Mouse (Mus musculus) neural tube, embryonic 13.5 days (tissue): ENCODE measurements around the gene AI464131. TPM values are rescaled to one million over a fixed set of nuclear protein-coding genes. Genes with fewer than 3 reads are reported as not detected.

Source experiments
- ATAC-seq: fragments of 200-750 bp; cut with Nextera tagmentation; 2 replicates; pipeline ENCODE4 v1.8.0; 2017; ENCODE audit warnings: low read depth, mild to moderate bottlenecking, moderate TSS enrichment, moderate library complexity
- H3K27ac ChIP-seq: fragments of 300-500 bp; sonication (generic); replicated peaks from 2 replicates; pipeline ENCODE4 v1.5.1; 2015; ENCODE audit warnings: moderate library complexity, mild to moderate bottlenecking, inconsistent platforms
- H3K27me3 ChIP-seq: fragments of 300-500 bp; sonication (generic); 2 replicates; pipeline ENCODE4 v1.6.1; 2015; ENCODE audit warnings: mild to moderate bottlenecking, inconsistent platforms
- H3K36me3 ChIP-seq: fragments of 300-500 bp; sonication (generic); 2 replicates; pipeline ENCODE4 v1.6.1; 2015; ENCODE audit warnings: mild to moderate bottlenecking, inconsistent platforms
- H3K4me1 ChIP-seq: fragments of 300-500 bp; sonication (generic); replicated peaks from 2 replicates; pipeline ENCODE4 v1.6.1; 2015; ENCODE audit warnings: inconsistent platforms
- H3K4me2 ChIP-seq: fragments of 300-500 bp; sonication (generic); 2 replicates; pipeline ENCODE4 v1.6.1; 2015; ENCODE audit warnings: inconsistent platforms, mild to moderate bottlenecking, moderate library complexity
- H3K4me3 ChIP-seq: fragments of 300-500 bp; sonication (generic); 2 replicates; pipeline ENCODE4 v1.5.1; 2015; ENCODE audit warnings: mild to moderate bottlenecking, inconsistent platforms
- H3K9ac ChIP-seq: fragments of 300-500 bp; sonication (generic); 2 replicates; pipeline ENCODE4 v1.6.1; 2015; ENCODE audit warnings: moderate library complexity, mild to moderate bottlenecking, inconsistent platforms
- H3K9me3 ChIP-seq: fragments of 300-500 bp; sonication (generic); 2 replicates; pipeline ENCODE4 v1.6.1; 2016; ENCODE audit warnings: inconsistent platforms
- WGBS: fragments of 180-500 bp; shearing (Covaris S2); methylation state at CpG from one replicate; pipeline ENCODE4 v1.1.7; 2015; 5-methylcytosine and 5-hydroxymethylcytosine counted together
- polyA plus RNA-seq: library from polyadenylated mRNA; unstranded; fragments of >200 nt; fragmentation: Nextera tagmentation; extraction: Ambion mirVana; gene quantifications from 2 replicates; pipeline ENCODE4 v1.2.1, GENCODE M21; 2015

Gene AI464131
- polyA plus RNA-seq, 1 experiment from 2014 or later: 5.7 TPM

GRCm38 (mm10) chr4:41504325-41504724, 1.4 kb upstream of the AI464131 start:
- Histone ChIP-seq H3K36me3 (no peaks in the 10 kb centered on the region), H3K4me3 (no peak overlapping the region), H3K9me3 (no peaks in the 10 kb centered on the region), H3K9ac (no peak overlapping the region), H3K27ac (no peak overlapping the region), H3K4me1 (peaks cover 35% of the 10 kb centered on the region), H3K27me3 (peaks cover 51% of the 10 kb centered on the region), H3K4me2 (no peak overlapping the region)
- ATAC-seq: no peak
- 67% methylated on average over 5 of the region's 5 CpGs for WGBS

- no peak overlapping the region for H3K27ac ChIP-seq
- H3K4me1 ChIP-seq: peaks cover 48% of the 10 kb centered on the region
- peaks cover 60% of the 10 kb centered on the region for H3K27me3 ChIP-seq
- peak; percentile 20; the same call in 1 of the 2 replicates for ATAC-seq
- no peaks in the 10 kb centered on the region for H3K36me3 ChIP-seq
- H3K4me3 ChIP-seq: peak overlapping the region; percentile 36
- H3K9ac ChIP-seq: peak overlapping the region; percentile 61
- H3K4me2 ChIP-seq: peak overlapping the region; percentile 62
- 5% methylated on average over 20 of the region's 20 CpGs for WGBS
- H3K9me3 ChIP-seq: no peaks in the 10 kb centered on the region
These were observed 520 bp downstream of the AI464131 start for GRCm38 (mm10) chr4:41502171-41502940.

DNA sequence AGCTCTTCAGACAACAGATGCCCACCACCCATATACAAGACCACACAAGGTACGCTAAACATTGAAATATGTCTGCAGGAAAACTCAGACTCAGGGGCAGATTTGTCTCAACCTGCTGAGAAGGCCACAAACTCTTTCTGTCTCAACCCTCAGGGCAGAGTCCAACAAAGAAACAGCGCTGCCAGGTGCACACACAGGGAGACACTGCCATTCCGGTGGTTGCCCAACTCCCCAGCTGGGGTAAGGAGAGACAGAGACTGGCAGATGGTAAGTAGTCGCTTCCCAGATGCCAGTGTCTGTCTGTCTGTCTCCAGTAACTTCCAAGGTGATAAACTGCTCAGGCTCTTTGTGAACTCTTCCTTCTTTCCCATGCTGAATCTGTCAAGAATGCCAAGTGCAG, 2.1 kb downstream of the AI464131 start:
- Histone ChIP-seq H3K4me3 (no peak overlapping the region), H3K36me3 (no peaks in the 10 kb centered on the region), H3K27me3 (peaks cover 74% of the 10 kb centered on the region), H3K27ac (no peak overlapping the region), H3K4me2 (no peak overlapping the region), H3K9ac (no peak overlapping the region), H3K4me1 (peaks cover 39% of the 10 kb centered on the region), H3K9me3 (no peaks in the 10 kb centered on the region)
- no peak for ATAC-seq
- WGBS: 69% methylated on average over 4 of the region's 4 CpGs

DNA sequence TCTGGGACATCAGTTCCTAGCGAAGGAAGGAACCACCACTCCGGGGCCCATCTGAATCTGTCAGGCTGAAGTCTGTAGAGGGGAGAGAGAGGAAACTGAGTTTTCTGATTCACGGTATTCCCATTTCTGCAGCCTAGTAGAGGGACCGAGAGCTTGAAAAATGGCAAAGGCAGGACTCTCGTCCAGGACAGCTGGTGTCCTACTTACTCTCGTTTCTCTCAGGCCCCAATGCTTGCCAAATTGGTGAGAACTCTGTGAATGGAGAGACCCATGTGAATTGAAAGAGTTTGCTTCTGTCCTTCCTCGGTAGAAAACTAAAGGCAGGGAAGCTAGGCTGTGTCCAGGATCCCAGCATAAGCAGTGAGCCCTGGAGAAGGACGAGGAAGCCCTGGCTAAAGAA, 3.3 kb downstream of the AI464131 start:
- Histone ChIP-seq H3K9ac (no peak overlapping the region), H3K4me3 (no peak overlapping the region), H3K4me2 (peak overlapping the region; percentile 58; the same call in 1 of the 2 replicates), H3K4me1 (peaks cover 39% of the 10 kb centered on the region), H3K9me3 (no peaks in the 10 kb centered on the region), H3K36me3 (no peaks in the 10 kb centered on the region), H3K27me3 (peaks cover 80% of the 10 kb centered on the region), H3K27ac (no peak overlapping the region)
- WGBS: 57% methylated on average over 8 of the region's 8 CpGs
- ATAC-seq: no peak

DNA sequence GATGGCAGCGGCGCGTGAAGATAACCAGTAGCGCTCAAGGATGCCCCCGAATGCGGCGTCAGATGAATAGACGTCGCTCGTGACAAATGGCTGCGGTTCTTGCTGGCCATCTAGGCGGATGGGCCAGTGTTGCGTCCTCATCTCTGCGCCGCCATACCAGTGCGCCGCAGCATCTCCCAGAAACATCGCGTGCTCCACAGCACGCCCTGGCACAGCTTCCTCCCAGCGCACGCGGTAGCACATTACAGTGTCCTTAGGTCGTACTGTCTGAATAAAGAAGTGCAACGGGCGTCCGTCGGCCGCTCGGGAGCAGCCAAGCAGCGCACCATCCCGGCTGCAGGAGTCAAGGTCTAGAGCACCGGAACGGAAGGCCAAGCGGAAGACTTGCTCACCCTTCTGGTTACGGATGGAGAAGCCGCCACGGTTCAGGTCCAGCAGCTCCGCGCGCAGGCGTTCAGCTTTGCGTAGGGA, 3.9 kb downstream of the AI464131 start:
- peak overlapping the region; percentile 34 for H3K4me3 ChIP-seq
- H3K36me3 ChIP-seq: no peaks in the 10 kb centered on the region
- H3K27ac ChIP-seq: no peak overlapping the region
- 7% methylated on average over 43 of the region's 43 CpGs for WGBS
- peaks cover 80% of the 10 kb centered on the region for H3K27me3 ChIP-seq
- no peaks in the 10 kb centered on the region for H3K9me3 ChIP-seq
- peak overlapping the region; percentile 59 for H3K9ac ChIP-seq
- peak overlapping the region; percentile 58 for H3K4me2 ChIP-seq
- H3K4me1 ChIP-seq: peaks cover 39% of the 10 kb centered on the region
- ATAC-seq: no peak

DNA sequence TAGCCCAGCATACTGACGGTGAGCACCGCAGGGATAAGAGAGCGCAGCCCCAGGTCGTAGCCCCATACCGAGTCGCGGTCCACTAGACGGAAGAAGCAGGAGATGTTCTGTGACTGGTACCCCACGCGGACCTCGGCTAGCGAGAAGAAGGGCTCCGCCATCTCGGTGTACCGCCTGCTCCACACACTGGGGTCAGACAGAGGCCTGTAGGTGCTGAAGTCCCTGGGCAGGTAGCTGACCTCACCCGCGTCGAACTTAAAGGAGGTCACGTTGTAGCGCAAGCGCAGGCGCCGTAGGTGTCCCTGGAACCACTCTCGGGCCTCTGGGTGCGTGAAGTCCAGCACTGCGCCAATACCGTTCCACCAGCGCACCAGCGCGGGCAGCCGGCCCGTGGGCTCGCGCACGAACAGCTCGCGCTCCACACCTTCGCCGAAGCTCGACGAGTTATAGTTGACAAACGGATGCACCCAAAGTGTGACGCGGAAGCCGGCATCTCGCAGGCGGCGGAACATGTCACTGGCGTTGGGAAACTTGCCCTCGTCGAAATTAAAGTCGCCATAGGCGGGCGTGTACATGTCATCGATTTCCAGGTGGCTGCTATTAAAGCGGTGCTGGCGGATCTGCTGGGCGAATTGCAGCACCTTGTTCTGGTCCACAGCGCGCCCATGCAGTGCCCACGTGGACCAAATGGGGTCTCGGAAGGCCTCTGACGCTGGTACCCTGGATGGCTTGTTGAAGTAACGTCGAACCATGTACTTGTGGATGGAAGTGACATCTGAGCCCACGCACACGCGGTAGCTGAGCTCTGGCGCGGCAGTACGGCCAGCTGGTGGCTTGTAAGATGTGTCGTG, 4.7 kb downstream of the AI464131 start:
- no peak overlapping the region for H3K27ac ChIP-seq
- ATAC-seq: no peak
- peak overlapping the region; percentile 58 for H3K4me2 ChIP-seq
- no peaks in the 10 kb centered on the region for H3K36me3 ChIP-seq
- H3K27me3 ChIP-seq: peaks cover 80% of the 10 kb centered on the region
- H3K4me1 ChIP-seq: peaks cover 39% of the 10 kb centered on the region
- H3K4me3 ChIP-seq: peak overlapping the region; percentile 34
- H3K9me3 ChIP-seq: no peaks in the 10 kb centered on the region
- peak overlapping the region; percentile 59 for H3K9ac ChIP-seq
- WGBS: 9% methylated on average over 72 of the region's 72 CpGs

DNA sequence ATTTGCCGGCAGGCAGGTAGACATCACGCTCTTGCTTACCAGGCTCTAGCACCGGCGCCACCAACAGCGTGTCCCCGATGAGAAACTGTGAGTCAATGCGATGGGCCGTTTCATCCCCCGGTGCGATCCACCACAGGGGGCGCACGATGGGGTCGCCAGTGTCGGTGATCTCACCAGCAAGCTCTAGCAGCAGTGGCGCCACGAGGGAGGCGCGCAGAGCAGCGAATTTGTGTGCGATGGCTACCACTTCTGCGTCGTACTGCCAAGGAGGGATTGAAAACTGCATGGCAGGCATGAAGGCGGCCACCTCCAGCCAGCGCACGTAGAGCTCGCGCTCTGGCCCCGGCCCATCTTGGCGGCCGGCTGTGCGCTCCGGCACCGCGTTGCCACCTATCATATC, 5.3 kb downstream of the AI464131 start:
- Histone ChIP-seq H3K4me2 (peak overlapping the region; percentile 58), H3K4me3 (peak overlapping the region; percentile 34), H3K9ac (peak overlapping the region; percentile 59), H3K36me3 (no peaks in the 10 kb centered on the region), H3K27ac (no peak overlapping the region), H3K4me1 (peaks cover 33% of the 10 kb centered on the region), H3K9me3 (no peaks in the 10 kb centered on the region), H3K27me3 (peaks cover 77% of the 10 kb centered on the region)
- WGBS: 3% methylated on average over 34 of the region's 34 CpGs
- ATAC-seq: peak; percentile 13; the same call in 1 of the 2 replicates

- no peak for ATAC-seq
- 55% methylated on average over 5 of the region's 5 CpGs for WGBS
- H3K9me3 ChIP-seq: no peaks in the 10 kb centered on the region
- no peak overlapping the region for H3K9ac ChIP-seq
- peak overlapping the region; percentile 58 for H3K4me2 ChIP-seq
- no peak overlapping the region for H3K27ac ChIP-seq
- H3K36me3 ChIP-seq: no peaks in the 10 kb centered on the region
- peaks cover 72% of the 10 kb centered on the region for H3K27me3 ChIP-seq
- no peak overlapping the region for H3K4me3 ChIP-seq
- peaks cover 28% of the 10 kb centered on the region for H3K4me1 ChIP-seq
These were observed 5.8 kb downstream of the AI464131 start for GRCm38 (mm10) chr4:41497046-41497445.

GRCm38 (mm10) chr4:41495850-41496249, 7.0 kb downstream of the AI464131 start:
- Histone ChIP-seq H3K4me3 (no peak overlapping the region), H3K4me2 (no peak overlapping the region), H3K27me3 (peaks cover 60% of the 10 kb centered on the region), H3K27ac (no peak overlapping the region), H3K9me3 (no peaks in the 10 kb centered on the region), H3K4me1 (peaks cover 23% of the 10 kb centered on the region), H3K36me3 (no peaks in the 10 kb centered on the region), H3K9ac (no peak overlapping the region)
- WGBS: 78% methylated on average over 11 of the region's 11 CpGs
- ATAC-seq: no peak

- H3K9ac ChIP-seq: no peak overlapping the region
- H3K36me3 ChIP-seq: no peaks in the 10 kb centered on the region
- ATAC-seq: no peak
- no peak overlapping the region for H3K4me2 ChIP-seq
- WGBS: 84% methylated on average over 4 of the region's 4 CpGs
- H3K27ac ChIP-seq: no peak overlapping the region
- no peaks in the 10 kb centered on the region for H3K9me3 ChIP-seq
- H3K4me3 ChIP-seq: no peak overlapping the region
- peaks cover 23% of the 10 kb centered on the region for H3K4me1 ChIP-seq
- H3K27me3 ChIP-seq: peaks cover 52% of the 10 kb centered on the region
These were observed 7.8 kb downstream of the AI464131 start for GRCm38 (mm10) chr4:41495076-41495475.

- Histone ChIP-seq H3K27ac (no peak overlapping the region), H3K4me1 (peaks cover 22% of the 10 kb centered on the region), H3K36me3 (no peaks in the 10 kb centered on the region), H3K27me3 (peaks cover 45% of the 10 kb centered on the region), H3K9ac (no peak overlapping the region), H3K4me3 (no peak overlapping the region), H3K4me2 (no peak overlapping the region), H3K9me3 (no peaks in the 10 kb centered on the region)
- no peak for ATAC-seq
- 36% methylated on average over 3 of the region's 3 CpGs for WGBS
These were observed 8.5 kb downstream of the AI464131 start for GRCm38 (mm10) chr4:41494378-41494777.

DNA sequence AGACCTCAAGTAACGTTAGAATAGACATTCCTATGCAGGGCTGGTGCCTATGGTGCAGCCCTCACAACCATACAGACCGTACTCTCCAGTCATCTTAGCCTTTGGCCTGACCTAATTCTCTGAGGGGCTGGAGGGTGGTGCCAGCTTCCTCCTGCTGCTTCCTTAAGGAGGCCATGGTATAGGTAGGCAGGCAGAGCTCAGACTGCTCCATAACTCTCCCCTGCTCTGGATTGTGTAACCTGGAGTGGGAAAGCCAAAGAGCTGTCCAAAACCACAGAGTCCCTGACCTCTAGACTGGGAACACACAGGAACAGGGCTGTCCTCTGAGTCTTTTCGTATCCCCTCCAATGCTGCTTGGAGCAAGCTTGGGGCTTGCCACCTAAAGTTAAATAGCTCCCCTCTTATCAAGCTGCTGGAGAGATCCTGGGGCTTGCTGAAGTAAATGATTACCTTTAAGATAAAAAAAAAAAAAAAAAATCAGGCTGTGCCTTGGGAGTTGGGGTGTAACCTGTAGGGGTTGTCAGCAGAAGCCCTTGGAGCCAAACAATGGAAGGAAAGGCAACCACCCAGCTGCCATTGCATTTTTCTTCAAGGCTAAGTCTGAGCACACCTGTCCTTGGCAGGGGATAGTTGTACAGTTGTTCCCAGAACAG, 9.3 kb downstream of the AI464131 start:
- Histone ChIP-seq H3K4me2 (no peak overlapping the region), H3K9me3 (no peaks in the 10 kb centered on the region), H3K4me3 (no peak overlapping the region), H3K27me3 (peaks cover 37% of the 10 kb centered on the region), H3K4me1 (peaks cover 14% of the 10 kb centered on the region), H3K27ac (no peak overlapping the region), H3K9ac (no peak overlapping the region), H3K36me3 (no peaks in the 10 kb centered on the region)
- ATAC-seq: no peak
- WGBS: 77% methylated on average over 3 of the region's 3 CpGs
